ENCODE assay signal across 11 mouse cellular contexts in genomic region chr6:89359192-89359591, GRCm38 (mm10). TPM values are rescaled to one million over a fixed set of nuclear protein-coding genes. Genes with fewer than 3 reads are reported as not detected.
DNase-seq lines count a peak whose midpoint lies in the region; ATAC-seq lines count a peak whose summit lies in the region.
"Had no signal": no experiment of that assay in that cellular context is flagged by ENCODE, and none has a peak within 500 bp of the region (broad histone marks: within the 10 kb centered on the region; RNA-seq: fewer than 3 reads in every experiment).

No protein-coding gene starts in this region.

- DNase-seq in heart, postnatal 10 days, result no peak
- peak; percentile 12 for DNase-seq in MN1 (ENCODE audit: low spot score)
- no peak for DNase-seq in embryonic facial prominence, embryonic 14.5 days (ENCODE audit: low spot score)
- no peak for DNase-seq in left cerebral cortex, postnatal 25 days (ENCODE audit: low spot score in 2 of 2)
- DNase-seq in frontal cortex, postnatal 10 days (ENCODE audit: low spot score in 2 of 2), result no peak
- no peak for DNase-seq in B cell, adult 2 months
- DNase-seq: thymus, postnatal 14 days had no signal

- H3K4me2 ChIP-seq in heart, embryonic 16.5 days (ENCODE audit: low read depth, low read length), result no peak overlapping the region
- H3K4me2 ChIP-seq in embryonic facial prominence, embryonic 14.5 days (ENCODE audit: low read depth, low read length), result peak overlapping the region; percentile 11; the same call in 1 of the 2 replicates
- peak overlapping the region; percentile 95; the same call in 1 of the 2 replicates for H3K4me2 ChIP-seq in limb, embryonic 13.5 days (replicated peaks)
- H3K4me2 ChIP-seq: heart, embryonic 15.5 days had no signal

- no peak overlapping the region for H3K27ac ChIP-seq in heart, embryonic 16.5 days (ENCODE audit: low read length)
- no peak overlapping the region for H3K27ac ChIP-seq in embryonic facial prominence, embryonic 14.5 days (replicated peaks; ENCODE audit: low read depth, low read length)
- H3K27ac ChIP-seq in limb, embryonic 13.5 days, result no peak overlapping the region
- H3K27ac ChIP-seq: heart, embryonic 15.5 days; liver, embryonic 15.5 days had no signal

- peaks cover 6% of the 10 kb centered on the region for H3K27me3 ChIP-seq in heart, embryonic 16.5 days (ENCODE audit: control insufficient read depth, insufficient read depth, low read length)
- no peaks in the 10 kb centered on the region for H3K27me3 ChIP-seq in embryonic facial prominence, embryonic 14.5 days (replicated peaks; ENCODE audit: control insufficient read depth, insufficient read depth, low read length)
- peaks cover 9% of the 10 kb centered on the region; the same call in 1 of the 2 replicates for H3K27me3 ChIP-seq in limb, embryonic 13.5 days

- peaks cover 31% of the 10 kb centered on the region for H3K4me1 ChIP-seq in heart, embryonic 16.5 days (ENCODE audit: control insufficient read depth, insufficient read depth, low read length)
- H3K4me1 ChIP-seq in embryonic facial prominence, embryonic 14.5 days (ENCODE audit: control insufficient read depth, insufficient read depth, low read length), result peaks cover 31% of the 10 kb centered on the region
- peaks cover 49% of the 10 kb centered on the region for H3K4me1 ChIP-seq in limb, embryonic 13.5 days

- no peak for ATAC-seq in heart, embryonic 16.5 days (replicated peaks; ENCODE audit: extremely low read depth, insufficient read depth, low FRiP score)
- ATAC-seq in embryonic facial prominence, embryonic 14.5 days (ENCODE audit: low read depth), result no peak
- no peak for ATAC-seq in limb, embryonic 13.5 days (ENCODE audit: low FRiP score, low read depth)

- H3K9me3 ChIP-seq in heart, embryonic 16.5 days (replicated peaks; ENCODE audit: control insufficient read depth, low read length), result no peaks in the 10 kb centered on the region
- H3K9me3 ChIP-seq in embryonic facial prominence, embryonic 14.5 days (ENCODE audit: control insufficient read depth, low read length), result no peaks in the 10 kb centered on the region
- no peaks in the 10 kb centered on the region for H3K9me3 ChIP-seq in limb, embryonic 13.5 days
- H3K9me3 ChIP-seq: heart, embryonic 15.5 days; liver, embryonic 15.5 days had no signal

- intact Hi-C loops in heart, postnatal 10 days (cut with DNase I), result no loop called here
- intact Hi-C loops in left cerebral cortex, postnatal 25 days (cut with DNase I), result no loop called here

- H3K4me3 ChIP-seq in heart, embryonic 16.5 days (ENCODE audit: low read length), result no peak overlapping the region
- no peak overlapping the region for H3K4me3 ChIP-seq in embryonic facial prominence, embryonic 14.5 days (ENCODE audit: low read depth, low read length)
- no peak overlapping the region for H3K4me3 ChIP-seq in limb, embryonic 13.5 days
- H3K4me3 ChIP-seq: heart, embryonic 15.5 days; liver, embryonic 15.5 days had no signal

- 90% methylated on average over 3 of the region's 3 CpGs for WGBS in heart, embryonic 16.5 days
- WGBS in embryonic facial prominence, embryonic 14.5 days, result 85% methylated on average over 3 of the region's 3 CpGs
- 85% methylated on average over 3 of the region's 3 CpGs for WGBS in limb, embryonic 13.5 days

- H3K9ac ChIP-seq in heart, embryonic 16.5 days (ENCODE audit: low read length), result peak overlapping the region; percentile 6; the same call in 1 of the 2 replicates
- no peak overlapping the region for H3K9ac ChIP-seq in embryonic facial prominence, embryonic 14.5 days (ENCODE audit: low read depth, low read length)
- H3K9ac ChIP-seq in limb, embryonic 13.5 days, result no peak overlapping the region
- H3K9ac ChIP-seq: heart, embryonic 15.5 days; liver, embryonic 15.5 days had no signal

- H3K36me3 ChIP-seq in heart, embryonic 16.5 days (ENCODE audit: control insufficient read depth, insufficient read depth), result peaks cover 6% of the 10 kb centered on the region; the same call in 1 of the 2 replicates
- peaks cover 32% of the 10 kb centered on the region for H3K36me3 ChIP-seq in embryonic facial prominence, embryonic 14.5 days (ENCODE audit: control insufficient read depth, insufficient read depth, low read length)
- H3K36me3 ChIP-seq in limb, embryonic 13.5 days, result peaks cover 30% of the 10 kb centered on the region
- H3K36me3 ChIP-seq: liver, embryonic 15.5 days had no signal

RNA-seq across cellular contexts. Expression of gene Plxna1, which starts 3.2 kb away (rescaled TPM):
- polyA plus RNA-seq in heart, embryonic 16.5 days (2015; fragmentation: Nextera tagmentation; extraction: Ambion mirVana), result 7.5 and 12.2 TPM in 2 replicates
- total RNA-seq in heart, postnatal 10 days (2021), result 10 to 100 TPM; 39.3 to 48.5 TPM
- 31.7 and 31.8 TPM in 2 replicates for polyA plus RNA-seq in embryonic facial prominence, embryonic 14.5 days (2014; fragmentation: Nextera tagmentation; extraction: Ambion mirVana)
- 29.6 and 29.8 TPM in 2 replicates for polyA plus RNA-seq in limb, embryonic 13.5 days (2015; fragmentation: Nextera tagmentation; extraction: Ambion mirVana)
- 10 to 100 TPM; 59.4 to 74.6 TPM for total RNA-seq in left cerebral cortex, postnatal 25 days (2021)
